Mouse (Mus musculus) hindbrain, embryonic 11.5 days (tissue): Measurements from ENCODE around the gene Gpank1. TPM values are rescaled to one million over a fixed set of nuclear protein-coding genes. Genes with fewer than 3 reads are reported as not detected.

ENCODE experiments used
- ATAC-seq: fragments of 200-750 bp; cut with Nextera tagmentation; 2 replicates; pipeline ENCODE4 v1.8.0; 2017; ENCODE audit warnings: mild to moderate bottlenecking, moderate TSS enrichment, moderate library complexity; ENCODE audit not compliant: low FRiP score
- DNase-seq: peaks from one replicate; pipeline ENCODE4 v3.0.0-alpha.2; 2015; ENCODE audit warnings: low spot score
- H3K27ac ChIP-seq: fragments of 300-500 bp; sonication (generic); 2 replicates; pipeline ENCODE4 v1.5.1; 2014; ENCODE audit warnings: mild to moderate bottlenecking, low read depth, low read length
- H3K27me3 ChIP-seq: fragments of 300-500 bp; sonication (generic); 2 replicates; pipeline ENCODE4 v1.6.1; 2014; ENCODE audit warnings: mild to moderate bottlenecking, low read length, moderate library complexity, mixed read lengths; ENCODE audit not compliant: control insufficient read depth, insufficient read depth
- H3K36me3 ChIP-seq: fragments of 300-500 bp; sonication (generic); 2 replicates; pipeline ENCODE4 v1.6.1; 2014; ENCODE audit warnings: mild to moderate bottlenecking, low read length, moderate library complexity, mixed read lengths; ENCODE audit not compliant: control insufficient read depth, insufficient read depth
- H3K4me1 ChIP-seq: fragments of 300-500 bp; sonication (generic); replicated peaks from 2 replicates; pipeline ENCODE4 v1.6.1; 2014; ENCODE audit warnings: low read length, mixed read lengths; ENCODE audit not compliant: control insufficient read depth, insufficient read depth
- H3K4me2 ChIP-seq: fragments of 300-500 bp; sonication (generic); replicated peaks from 2 replicates; pipeline ENCODE4 v1.6.1; 2014; ENCODE audit warnings: mild to moderate bottlenecking, low read depth, low read length
- H3K4me3 ChIP-seq: fragments of 300-500 bp; sonication (generic); 2 replicates; pipeline ENCODE4 v1.5.1; 2014; ENCODE audit warnings: low read depth, low read length
- H3K9ac ChIP-seq: fragments of 300-500 bp; sonication (generic); 2 replicates; pipeline ENCODE4 v1.6.1; 2014; ENCODE audit warnings: low read depth, low read length
- H3K9me3 ChIP-seq: fragments of 300-500 bp; sonication (generic); 2 replicates; pipeline ENCODE4 v1.6.1; 2016; ENCODE audit warnings: low read length; ENCODE audit not compliant: control insufficient read depth
- WGBS: fragments of 180-500 bp; shearing (Covaris S2); extraction: QIAGEN DNeasy Blood & Tissue Kit; methylation state at CpG from one replicate; pipeline ENCODE4 v1.1.7; 2014; 5-methylcytosine and 5-hydroxymethylcytosine counted together
- polyA plus RNA-seq: library from polyadenylated mRNA; unstranded; fragments of >200 nt; fragmentation: Nextera tagmentation; extraction: Ambion mirVana; gene quantifications from 2 replicates; pipeline ENCODE4 v1.2.1, GENCODE M21; 2014

Gene Gpank1
- polyA plus RNA-seq, 1 experiment from 2014 or later = 29.7 TPM

DNA sequence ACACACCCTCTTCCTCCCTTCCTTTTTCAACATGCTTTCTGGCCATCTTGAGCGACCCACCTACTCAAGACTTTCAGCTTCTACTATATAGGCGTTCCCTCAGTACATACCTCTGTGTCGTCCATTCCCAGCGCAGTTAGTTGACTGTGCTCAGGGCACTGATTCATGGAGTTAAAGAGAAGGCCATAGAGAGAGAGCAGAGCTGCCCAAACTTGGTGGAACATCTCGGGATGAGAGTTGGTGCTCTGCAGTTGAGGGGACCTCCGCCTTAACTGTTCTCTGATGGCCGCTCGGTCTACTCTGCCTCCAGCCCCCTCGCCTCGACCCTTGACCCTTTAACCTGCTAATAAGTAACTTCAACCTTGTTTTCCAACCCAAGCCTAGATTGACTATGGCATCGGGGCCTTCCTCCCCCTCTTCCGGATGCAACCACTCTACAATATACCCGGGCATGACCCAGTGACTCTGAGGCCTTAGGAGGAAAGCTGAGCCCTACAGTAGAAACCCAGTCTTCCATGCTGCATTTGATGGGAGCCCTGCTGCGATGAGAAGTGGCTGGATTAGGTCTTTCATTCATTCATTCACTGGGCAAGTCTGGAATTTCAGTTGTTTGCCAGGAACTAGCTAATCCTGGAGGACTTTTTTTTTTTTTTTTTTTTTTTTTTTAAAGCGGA is 10.4 kb downstream of the Gpank1 start, which contains the start of gene Apom:
Gene Apom, minus strand, starts transcription at position 551 of the 674 bp plus-strand sequence.
- DNase-seq = no peak

DNA sequence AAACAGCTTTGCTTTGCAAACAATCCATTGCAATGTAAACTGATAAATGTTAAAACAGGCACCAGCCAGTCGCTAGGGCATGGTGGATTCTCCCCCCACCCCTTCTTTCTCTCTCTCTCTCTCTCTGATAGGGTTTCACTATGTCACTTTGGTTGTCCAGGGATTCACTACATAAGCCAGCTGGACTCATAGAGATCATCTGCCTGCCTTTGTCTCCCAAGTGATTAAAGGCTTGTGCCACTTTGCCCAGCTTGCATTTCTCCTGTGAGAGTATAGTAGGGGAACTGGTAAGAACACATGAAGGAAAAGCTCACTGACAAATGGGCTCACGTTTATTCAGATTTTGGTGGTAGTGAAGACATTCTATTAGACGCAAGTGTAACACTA is 10.9 kb downstream of the Gpank1 start:
- no peak overlapping the region for H3K4me3 ChIP-seq
- no peak overlapping the region for H3K27ac ChIP-seq
- no peaks in the 10 kb centered on the region for H3K27me3 ChIP-seq
- peaks cover 4% of the 10 kb centered on the region; the same call in 1 of the 2 replicates for H3K4me1 ChIP-seq
- WGBS = 76% methylated on average over 3 of the region's 3 CpGs
- ATAC-seq = no peak
- no peaks in the 10 kb centered on the region for H3K36me3 ChIP-seq
- no peak overlapping the region for H3K4me2 ChIP-seq
- no peaks in the 10 kb centered on the region for H3K9me3 ChIP-seq
- H3K9ac ChIP-seq = no peak overlapping the region
- DNase-seq = no peak

More for the DNA sequence above, 10.4 kb downstream of the Gpank1 start, which contains the start of gene Apom:
- WGBS = 79% methylated on average over 15 of the region's 15 CpGs
- Histone ChIP-seq H3K36me3 (no peaks in the 10 kb centered on the region), H3K27me3 (no peaks in the 10 kb centered on the region), H3K9ac (no peak within 1 kb of the TSS), H3K9me3 (no peaks in the 10 kb centered on the region), H3K27ac (no peak within 1 kb of the TSS), H3K4me3 (no peak within 1 kb of the TSS), H3K4me1 (peaks cover 3% of the 10 kb centered on the region; the same call in 1 of the 2 replicates), H3K4me2 (no peak within 1 kb of the TSS)
- ATAC-seq = no peak

DNA sequence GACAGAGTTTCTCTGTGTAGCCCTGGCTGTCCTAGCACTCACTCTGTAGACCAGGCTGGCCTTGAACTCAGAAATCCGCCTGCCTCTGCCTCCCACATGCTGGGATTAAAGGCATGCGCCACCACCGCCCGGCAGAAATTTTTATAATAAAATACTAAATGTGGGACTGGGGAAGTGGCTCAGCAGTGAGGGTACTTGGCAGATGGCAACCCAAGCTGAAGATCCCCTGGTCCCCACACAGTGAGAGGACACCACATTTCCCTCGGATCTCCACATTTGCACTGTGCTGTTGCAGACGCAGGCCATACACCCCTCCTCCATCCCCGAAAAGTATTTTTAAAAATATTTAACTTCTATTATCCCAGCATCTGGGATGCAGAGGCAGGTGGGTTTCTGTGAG is 12.3 kb downstream of the Gpank1 start:
- no peak overlapping the region for H3K27ac ChIP-seq
- DNase-seq (no peak), ATAC-seq (no peak)
- peaks cover 1% of the 10 kb centered on the region; the same call in 1 of the 2 replicates for H3K36me3 ChIP-seq
- no peaks in the 10 kb centered on the region for H3K27me3 ChIP-seq
- no peaks in the 10 kb centered on the region for H3K9me3 ChIP-seq
- H3K4me2 ChIP-seq = no peak overlapping the region
- H3K9ac ChIP-seq = no peak overlapping the region
- peaks cover 4% of the 10 kb centered on the region; the same call in 1 of the 2 replicates for H3K4me1 ChIP-seq
- no peak overlapping the region for H3K4me3 ChIP-seq
- 94% methylated on average over 7 of the region's 7 CpGs for WGBS

DNA sequence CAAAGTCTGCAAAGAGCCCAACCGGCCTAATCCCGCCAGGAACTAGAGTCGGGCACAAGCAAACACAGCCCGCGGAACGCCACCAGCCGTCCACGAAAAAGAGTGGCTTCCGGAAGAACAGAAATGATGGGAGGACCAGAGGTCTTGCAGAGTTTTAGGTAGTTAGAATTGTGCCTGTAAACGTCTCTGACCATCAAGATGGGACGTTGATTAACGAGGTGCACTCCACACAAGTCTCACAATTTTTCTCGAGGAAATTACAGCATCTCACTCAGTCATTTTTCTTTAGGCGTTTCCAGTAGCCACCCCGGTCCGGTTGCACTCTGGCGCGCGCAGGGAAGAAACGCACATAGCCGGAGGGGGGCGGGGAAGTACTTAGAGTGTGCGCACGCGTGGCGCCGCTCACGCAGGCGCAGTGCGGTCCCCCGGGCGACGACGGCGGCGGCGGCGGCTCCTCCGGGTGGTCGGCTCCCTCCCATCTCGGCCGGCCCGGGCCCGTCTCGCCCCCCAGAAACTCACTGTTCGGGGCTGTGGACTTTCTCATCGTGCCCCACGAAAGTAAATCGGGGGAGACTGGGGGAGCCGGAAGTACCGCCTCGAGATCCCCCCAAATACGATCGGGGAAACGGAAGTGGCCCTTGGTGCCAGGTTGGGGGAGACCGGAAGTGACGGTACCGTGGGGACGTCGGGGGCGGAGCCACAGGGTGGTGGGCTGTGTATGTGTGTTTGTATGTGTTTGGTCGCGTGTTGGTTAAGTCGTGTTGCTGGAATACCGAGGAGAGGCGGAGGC is 13.7 kb downstream of the Gpank1 start, which contains the start of gene Bag6:
Gene Bag6, plus strand, starts transcription at position 378 of the 790 bp plus-strand sequence.
- Histone ChIP-seq H3K27ac (peak within 1 kb of the TSS; percentile 90), H3K9ac (peak within 1 kb of the TSS; percentile 84), H3K36me3 (peaks cover 8% of the 10 kb centered on the region; the same call in 1 of the 2 replicates), H3K4me2 (peak within 1 kb of the TSS; percentile 78), H3K4me3 (peak within 1 kb of the TSS; percentile 69), H3K27me3 (no peaks in the 10 kb centered on the region), H3K4me1 (peaks cover 4% of the 10 kb centered on the region; the same call in 1 of the 2 replicates), H3K9me3 (no peaks in the 10 kb centered on the region)
- peak; percentile 97 for DNase-seq
- ATAC-seq = peak; percentile 96
- under 1% methylated on average over 66 of the region's 66 CpGs for WGBS

DNA sequence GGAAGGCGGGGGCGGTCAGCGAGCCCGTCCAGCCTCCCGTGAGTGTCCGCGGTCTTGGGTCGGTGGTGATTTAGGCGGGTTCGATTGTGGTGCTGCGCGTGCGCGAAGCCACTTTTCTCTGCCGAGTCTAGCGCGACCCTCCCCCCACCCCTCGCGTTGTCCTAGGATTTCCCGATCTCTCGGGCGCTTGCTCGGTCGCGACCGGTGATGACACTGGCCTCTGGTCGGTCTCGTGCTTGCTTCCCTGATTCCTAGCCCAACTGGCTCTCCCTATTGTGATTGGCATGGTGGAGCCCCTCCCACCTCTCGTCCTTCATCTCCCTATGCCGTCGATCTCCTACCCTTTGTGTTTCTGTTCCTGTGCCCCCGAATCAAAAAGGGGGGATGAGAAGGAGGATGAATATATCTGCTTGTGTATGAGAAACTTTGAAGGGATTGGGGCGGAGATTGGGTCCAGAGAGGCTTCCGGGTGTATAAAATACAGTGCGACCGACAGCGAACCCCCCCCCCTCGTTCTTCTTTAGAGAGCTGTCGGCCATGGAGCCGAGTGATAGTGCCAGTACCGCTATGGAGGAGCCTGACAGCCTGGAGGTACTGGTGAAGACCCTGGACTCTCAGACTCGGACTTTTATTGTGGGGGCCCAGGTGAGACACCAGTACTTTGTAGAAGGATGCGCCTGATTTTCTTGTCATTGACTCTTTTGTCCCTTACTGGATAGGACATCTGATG is 14.5 kb downstream of the Gpank1 start:
- H3K4me3 ChIP-seq = peak overlapping the region; percentile 69
- under 1% methylated on average over 43 of the region's 43 CpGs for WGBS
- peak overlapping the region; percentile 90 for H3K27ac ChIP-seq
- peak; percentile 81 for ATAC-seq
- H3K36me3 ChIP-seq = peaks cover 11% of the 10 kb centered on the region
- no peaks in the 10 kb centered on the region for H3K27me3 ChIP-seq
- peak overlapping the region; percentile 84 for H3K9ac ChIP-seq
- no peak for DNase-seq
- no peaks in the 10 kb centered on the region for H3K9me3 ChIP-seq
- peak overlapping the region; percentile 78 for H3K4me2 ChIP-seq
- peaks cover 4% of the 10 kb centered on the region; the same call in 1 of the 2 replicates for H3K4me1 ChIP-seq

DNA sequence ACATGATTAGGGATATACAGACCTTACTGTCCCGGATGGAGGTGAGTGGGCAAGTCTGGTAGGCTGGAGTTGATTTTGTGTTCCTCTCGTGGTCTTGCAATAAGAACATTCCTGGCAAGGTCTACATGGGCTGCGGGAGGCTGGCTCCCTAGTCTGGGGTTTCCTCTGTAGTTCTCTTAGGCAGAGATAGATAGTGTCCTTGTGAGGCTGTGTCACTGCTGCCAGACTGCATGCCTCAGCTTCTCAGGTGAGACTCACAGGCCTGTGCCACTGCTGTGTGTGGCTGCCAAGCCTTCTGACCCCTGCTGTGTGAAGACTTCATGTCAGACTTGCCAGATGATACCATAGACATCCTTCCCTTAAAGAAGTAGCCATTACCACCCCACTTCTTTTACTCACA is 18.0 kb downstream of the Gpank1 start:
- WGBS = 93% methylated on average over 3 of the region's 3 CpGs
- Histone ChIP-seq H3K36me3 (peaks cover 36% of the 10 kb centered on the region), H3K4me3 (no peak overlapping the region), H3K9me3 (no peaks in the 10 kb centered on the region), H3K27me3 (no peaks in the 10 kb centered on the region), H3K4me1 (peaks cover 4% of the 10 kb centered on the region; the same call in 1 of the 2 replicates), H3K4me2 (no peak overlapping the region), H3K27ac (no peak overlapping the region), H3K9ac (no peak overlapping the region)
- no peak for ATAC-seq
- DNase-seq = no peak

DNA sequence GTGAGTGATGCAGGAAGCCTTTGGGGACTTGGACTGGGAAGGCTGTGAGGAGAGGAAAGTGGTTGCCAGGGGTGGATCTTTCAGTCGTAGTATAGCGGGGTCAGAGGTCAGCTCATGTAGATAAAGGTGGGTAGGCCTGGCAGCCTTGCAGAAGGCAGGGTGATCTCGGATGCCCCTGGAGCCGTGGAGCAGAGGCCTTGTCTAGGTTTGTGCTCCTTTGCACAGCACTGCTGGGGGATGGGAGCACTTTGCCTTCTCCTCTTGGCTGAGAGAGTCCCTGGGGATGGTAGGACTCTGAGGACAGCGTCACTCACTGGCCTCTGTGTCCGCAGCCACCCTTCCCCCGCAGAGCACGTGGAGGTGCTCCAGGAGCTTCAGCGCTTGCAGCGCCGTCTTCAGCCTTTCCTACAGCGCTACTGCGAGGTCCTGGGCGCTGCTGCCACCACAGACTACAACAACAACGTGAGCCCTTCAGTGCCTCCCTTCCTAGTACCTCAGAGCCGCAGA is 19.3 kb downstream of the Gpank1 start:
- Histone ChIP-seq H3K9ac (no peak overlapping the region), H3K4me2 (no peak overlapping the region), H3K4me3 (no peak overlapping the region), H3K27ac (no peak overlapping the region), H3K9me3 (no peaks in the 10 kb centered on the region), H3K27me3 (no peaks in the 10 kb centered on the region), H3K36me3 (peaks cover 39% of the 10 kb centered on the region), H3K4me1 (peaks cover 4% of the 10 kb centered on the region; the same call in 1 of the 2 replicates)
- ATAC-seq (no peak), DNase-seq (no peak)
- WGBS = 77% methylated on average over 16 of the region's 16 CpGs

DNA sequence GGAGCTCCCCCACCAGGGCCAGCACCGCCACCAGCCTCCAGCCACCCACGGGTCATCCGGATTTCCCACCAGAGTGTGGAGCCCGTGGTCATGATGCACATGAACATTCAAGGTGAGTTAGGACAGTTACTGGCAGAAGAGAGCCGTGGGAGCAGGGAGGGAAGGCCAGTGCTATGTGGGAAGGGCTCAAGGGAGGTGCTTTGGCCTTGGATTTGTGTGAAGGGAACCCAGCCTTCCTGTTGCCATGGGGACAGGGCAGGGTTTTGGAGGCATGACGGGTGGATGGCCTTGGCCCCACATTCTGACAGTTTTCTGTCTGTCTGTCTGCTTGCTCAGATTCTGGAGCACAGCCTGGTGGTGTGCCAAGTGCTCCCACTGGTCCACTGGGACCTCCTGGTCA is 20.7 kb downstream of the Gpank1 start:
- Histone ChIP-seq H3K27me3 (no peaks in the 10 kb centered on the region), H3K9ac (no peak overlapping the region), H3K4me1 (no peaks in the 10 kb centered on the region), H3K4me3 (peak overlapping the region; percentile 4; the same call in 1 of the 2 replicates), H3K4me2 (no peak overlapping the region), H3K9me3 (no peaks in the 10 kb centered on the region), H3K36me3 (peaks cover 41% of the 10 kb centered on the region), H3K27ac (no peak overlapping the region)
- DNase-seq (no peak), ATAC-seq (no peak)
- WGBS = 92% methylated on average over 6 of the region's 6 CpGs
